Mouse (Mus musculus) bone marrow macrophage, adult 2 months (primary cell): ENCODE measurements around the gene Cnnm3. TPM values are rescaled to one million over a fixed set of nuclear protein-coding genes. Genes with fewer than 3 reads are reported as not detected.

Experiments used
- H3K27ac ChIP-seq: 2 replicates; pipeline ENCODE4 v1.5.1; 2012; ENCODE audit warnings: low read depth, low read length; ENCODE audit not compliant: insufficient read depth
- H3K4me1 ChIP-seq: 2 replicates; pipeline ENCODE4 v1.6.1; 2012; ENCODE audit warnings: low read length; ENCODE audit not compliant: control insufficient read depth, insufficient read depth
- H3K4me3 ChIP-seq: 2 replicates; pipeline ENCODE4 v1.5.1; 2012; ENCODE audit warnings: mild to moderate bottlenecking, low read length, moderate library complexity; ENCODE audit not compliant: insufficient read depth
- CTCF ChIP-seq: IDR thresholded peaks from 2 replicates; pipeline ENCODE4 v1.5.1; 2012; ENCODE audit warnings: low read depth, mild to moderate bottlenecking, low read length, moderate library complexity
- POLR2A ChIP-seq: IDR thresholded peaks from 2 replicates; pipeline ENCODE4 v1.6.1; 2012; ENCODE audit warnings: mild to moderate bottlenecking, low read depth, low read length, borderline replicate concordance
- polyA plus RNA-seq: library from polyadenylated mRNA; stranded (reverse); fragments of >200 nt; gene quantifications from 2 replicates; pipeline ENCODE4 v1.2.4, GENCODE M21; 2012; ENCODE audit not compliant: missing spikeins, insufficient read depth, insufficient read length

The Cnnm3 gene
- polyA plus RNA-seq, 1 experiment = 22.9 TPM

GRCm38 (mm10) chr1:36522210-36522609, 10.5 kb downstream of the Cnnm3 start:
- no peak for TF ChIP-seq POLR2A
- TF ChIP-seq CTCF = no peak
- no peak overlapping the region for H3K4me3 ChIP-seq
- H3K4me1 ChIP-seq = peaks cover 2% of the 10 kb centered on the region; the same call in 1 of the 2 replicates
- H3K27ac ChIP-seq = no peak overlapping the region

DNA sequence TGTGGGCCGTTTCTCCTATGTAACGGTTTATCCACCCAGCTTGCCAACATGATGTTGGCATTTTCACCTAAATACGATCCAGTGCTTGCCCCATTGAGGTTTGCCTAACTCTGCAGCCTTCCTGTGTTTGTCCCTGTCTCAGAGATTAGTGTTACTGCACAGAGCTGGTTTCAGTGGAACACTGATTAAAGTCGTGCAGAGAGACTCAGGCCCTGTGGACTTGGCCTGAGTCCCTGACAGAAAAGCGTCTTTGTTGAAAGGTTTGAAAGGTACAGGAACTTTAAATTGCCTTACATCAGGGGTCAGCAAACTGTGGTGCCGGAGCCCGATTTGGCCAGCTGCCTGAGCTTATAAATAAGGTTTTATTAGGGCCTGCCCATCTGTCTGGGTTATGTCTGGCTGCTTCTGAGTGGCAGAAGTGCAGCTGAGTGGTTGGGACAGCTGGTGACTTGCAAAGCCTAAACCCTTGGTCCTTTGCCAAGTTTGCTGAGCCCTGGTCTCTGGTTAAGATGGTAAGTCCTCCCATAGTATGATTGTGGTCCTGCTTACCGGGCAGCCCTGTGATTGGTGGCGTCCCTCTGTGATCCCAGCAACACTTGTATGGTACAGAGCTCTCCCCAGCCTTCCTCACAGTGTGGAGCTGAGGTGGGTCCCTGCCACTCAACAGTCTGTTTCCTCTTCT, 11.8 kb downstream of the Cnnm3 start:
- no peak for TF ChIP-seq POLR2A
- no peak for TF ChIP-seq CTCF
- Histone ChIP-seq H3K27ac (no peak overlapping the region), H3K4me1 (peaks cover 4% of the 10 kb centered on the region; the same call in 1 of the 2 replicates), H3K4me3 (no peak overlapping the region)

DNA sequence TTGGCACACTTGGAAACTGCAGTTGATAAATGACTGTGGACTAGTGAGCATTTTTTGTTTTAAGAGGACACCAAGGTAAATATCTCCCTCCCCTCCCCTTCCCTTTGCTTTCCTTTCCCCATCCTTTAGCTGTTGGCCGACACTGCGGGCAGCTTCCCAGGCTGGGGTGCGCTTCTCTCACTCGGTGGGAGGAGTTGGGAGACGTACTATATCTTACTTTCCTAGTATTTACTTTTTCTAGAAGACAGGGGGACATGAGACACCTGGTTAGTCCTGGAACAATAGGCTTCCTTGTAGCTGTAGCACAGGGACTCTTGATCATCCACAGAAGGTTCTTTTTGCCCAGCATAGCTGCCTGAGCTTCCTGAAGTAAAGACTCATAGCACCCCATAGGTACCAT, 12.4 kb downstream of the Cnnm3 start:
- no peak overlapping the region for H3K4me3 ChIP-seq
- TF ChIP-seq CTCF = no peak
- TF ChIP-seq POLR2A = no peak
- H3K4me1 ChIP-seq = 0 out of 2 replicates have a peak, but pooled peaks cover 4% of the 10 kb centered on the region
- no peak overlapping the region for H3K27ac ChIP-seq

DNA sequence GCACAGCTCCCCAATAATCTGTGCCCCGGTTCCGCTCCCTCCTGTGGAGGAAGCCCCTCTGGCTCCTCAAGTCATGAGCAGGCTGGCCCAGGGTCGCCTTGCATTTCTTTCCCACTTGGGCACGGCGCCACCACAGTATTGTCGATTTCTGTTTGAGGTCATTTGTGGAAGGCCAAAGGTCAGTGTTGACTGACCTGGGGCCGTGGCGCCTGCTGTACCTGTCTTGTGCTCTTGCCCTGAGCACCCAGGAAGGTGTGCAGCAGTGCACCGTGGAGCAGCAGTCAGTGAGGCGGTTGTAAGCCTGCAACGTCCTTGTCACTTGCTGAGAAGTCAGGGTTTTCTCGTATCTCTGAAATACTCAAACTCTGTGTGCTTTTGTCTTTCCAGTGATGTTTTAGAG, 14.1 kb downstream of the Cnnm3 start:
- Histone ChIP-seq H3K27ac (no peak overlapping the region), H3K4me1 (0 out of 2 replicates have a peak, but pooled peaks cover 4% of the 10 kb centered on the region), H3K4me3 (no peak overlapping the region)
- TF ChIP-seq POLR2A (no peak), CTCF (no peak)

- no peak overlapping the region for H3K4me3 ChIP-seq
- no peak for TF ChIP-seq CTCF
- TF ChIP-seq POLR2A = no peak
- H3K4me1 ChIP-seq = 0 out of 2 replicates have a peak, but pooled peaks cover 4% of the 10 kb centered on the region
- no peak overlapping the region for H3K27ac ChIP-seq
Observed at GRCm38 (mm10) chr1:36526903-36527302, 15.2 kb downstream of the Cnnm3 start.

DNA sequence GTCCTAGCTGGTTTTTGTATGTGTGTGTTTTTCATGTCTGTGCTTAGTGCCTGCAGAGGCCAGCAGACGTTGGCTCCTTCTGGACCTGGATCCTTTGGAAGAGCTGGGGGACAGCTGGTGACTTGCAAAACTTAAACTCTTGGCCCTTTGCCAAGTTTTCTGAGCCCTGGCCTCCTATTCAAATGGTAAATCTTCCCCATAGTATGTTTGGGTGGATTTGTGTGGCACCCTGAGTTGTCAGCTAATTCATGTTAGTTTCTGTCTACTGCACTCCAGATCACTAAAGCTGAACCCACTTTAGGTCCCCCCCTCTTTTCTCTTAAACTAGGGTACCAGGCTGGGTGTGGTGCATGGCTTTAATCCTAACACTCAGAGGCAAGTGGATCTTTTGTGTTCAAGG, 16.7 kb downstream of the Cnnm3 start:
- Histone ChIP-seq H3K27ac (no peak overlapping the region), H3K4me1 (0 out of 2 replicates have a peak, but pooled peaks cover 4% of the 10 kb centered on the region), H3K4me3 (no peak overlapping the region)
- no peak for TF ChIP-seq POLR2A
- no peak for TF ChIP-seq CTCF

DNA sequence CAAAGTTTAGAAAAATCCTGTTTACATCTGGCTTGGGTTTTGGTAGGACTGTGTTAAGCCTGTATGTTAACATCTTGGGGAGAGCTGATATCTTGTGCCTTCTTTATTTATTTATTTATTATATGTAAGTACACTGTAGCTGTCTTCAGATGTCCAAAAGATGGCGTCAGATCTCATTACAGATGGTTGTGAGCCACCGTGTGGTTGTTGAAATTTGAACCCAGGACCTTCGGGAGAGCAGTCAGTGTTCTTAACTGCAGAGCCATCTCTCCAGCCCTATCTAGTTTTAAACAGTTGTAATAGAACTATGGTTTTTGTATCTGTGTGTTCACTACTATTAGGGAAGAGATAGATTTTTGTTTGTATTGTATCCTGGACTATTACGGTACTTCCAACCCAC, 17.6 kb downstream of the Cnnm3 start:
- Histone ChIP-seq H3K4me1 (0 out of 2 replicates have a peak, but pooled peaks cover 4% of the 10 kb centered on the region), H3K4me3 (no peak overlapping the region), H3K27ac (no peak overlapping the region)
- TF ChIP-seq POLR2A = no peak
- TF ChIP-seq CTCF = no peak

DNA sequence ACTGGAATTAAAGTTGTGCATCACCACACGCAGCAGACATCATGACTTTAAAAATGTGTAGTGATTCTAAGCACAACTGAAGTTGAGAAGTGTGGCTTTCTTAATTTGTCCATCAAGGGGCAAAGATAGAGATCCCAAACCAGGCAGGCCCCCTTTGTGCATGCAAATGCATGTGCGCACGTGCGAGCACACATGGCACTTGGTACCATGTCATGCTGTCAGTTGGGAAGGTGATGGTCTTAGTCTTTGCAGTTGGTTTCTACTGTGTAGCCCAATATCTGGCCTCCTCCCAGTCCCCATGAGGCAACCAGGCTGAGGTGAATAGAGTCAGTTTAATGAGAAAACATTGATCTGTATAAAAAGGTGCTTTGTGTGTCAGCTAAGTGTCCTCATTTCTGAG, 18.2 kb downstream of the Cnnm3 start:
- H3K27ac ChIP-seq = no peak overlapping the region
- TF ChIP-seq POLR2A (no peak), CTCF (no peak)
- H3K4me3 ChIP-seq = no peak overlapping the region
- H3K4me1 ChIP-seq = 0 out of 2 replicates have a peak, but pooled peaks cover 4% of the 10 kb centered on the region

GRCm38 (mm10) chr1:36530485-36530884, 18.8 kb downstream of the Cnnm3 start:
- TF ChIP-seq POLR2A = no peak
- no peak for TF ChIP-seq CTCF
- Histone ChIP-seq H3K4me1 (0 out of 2 replicates have a peak, but pooled peaks cover 4% of the 10 kb centered on the region), H3K4me3 (no peak overlapping the region), H3K27ac (no peak overlapping the region)

GRCm38 (mm10) chr1:36530962-36531361, 19.3 kb downstream of the Cnnm3 start:
- no peak overlapping the region for H3K27ac ChIP-seq
- no peak for TF ChIP-seq CTCF
- no peak overlapping the region for H3K4me3 ChIP-seq
- 0 out of 2 replicates have a peak, but pooled peaks cover 4% of the 10 kb centered on the region for H3K4me1 ChIP-seq

GRCm38 (mm10) chr1:36531461-36531860, 19.8 kb downstream of the Cnnm3 start:
- Histone ChIP-seq H3K27ac (no peak overlapping the region), H3K4me1 (0 out of 2 replicates have a peak, but pooled peaks cover 4% of the 10 kb centered on the region), H3K4me3 (no peak overlapping the region)
- no peak for TF ChIP-seq POLR2A
- no peak for TF ChIP-seq CTCF
